Mouse (Mus musculus) liver (tissue): ENCODE data around the gene Bscl2.
"Not testable (repeated sequence)": the region's sequence is repeated elsewhere in the genome, so short reads cannot be mapped to it uniquely, and the experiment has no call there.

ENCODE experiments used
- DNase-seq: peaks from one replicate; pipeline ENCODE4 v3.0.0-alpha.2; 2020; ENCODE audit warnings: mixed read lengths

The Bscl2 gene

GRCm38 (mm10) chr19:8831262-8831661 is 6.0 kb upstream of the Bscl2 start:
- DNase-seq, result no peak

GRCm38 (mm10) chr19:8832971-8833370 is 4.3 kb upstream of the Bscl2 start:
- no peak for DNase-seq

DNA sequence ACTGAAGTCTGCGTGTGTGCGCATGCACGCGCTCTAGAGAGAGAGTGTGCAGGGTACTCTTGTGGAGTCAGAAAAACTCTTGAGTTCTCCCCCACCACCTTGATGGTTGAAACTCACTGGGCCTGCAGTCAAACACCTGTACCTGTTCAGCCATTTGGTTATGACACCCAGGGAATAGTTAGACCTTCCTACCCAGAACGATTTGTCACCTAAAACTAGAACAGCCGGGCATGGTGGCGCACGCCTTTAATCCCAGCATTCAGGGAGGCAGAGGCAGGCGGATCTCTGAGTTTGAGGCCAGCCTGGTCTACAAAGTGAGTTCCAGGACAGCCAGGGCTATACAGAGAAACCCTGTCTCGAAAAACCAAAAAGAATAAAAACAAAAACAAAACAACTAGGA is 940 bp upstream of the Bscl2 start:
- not testable (repeated sequence) for DNase-seq

DNA sequence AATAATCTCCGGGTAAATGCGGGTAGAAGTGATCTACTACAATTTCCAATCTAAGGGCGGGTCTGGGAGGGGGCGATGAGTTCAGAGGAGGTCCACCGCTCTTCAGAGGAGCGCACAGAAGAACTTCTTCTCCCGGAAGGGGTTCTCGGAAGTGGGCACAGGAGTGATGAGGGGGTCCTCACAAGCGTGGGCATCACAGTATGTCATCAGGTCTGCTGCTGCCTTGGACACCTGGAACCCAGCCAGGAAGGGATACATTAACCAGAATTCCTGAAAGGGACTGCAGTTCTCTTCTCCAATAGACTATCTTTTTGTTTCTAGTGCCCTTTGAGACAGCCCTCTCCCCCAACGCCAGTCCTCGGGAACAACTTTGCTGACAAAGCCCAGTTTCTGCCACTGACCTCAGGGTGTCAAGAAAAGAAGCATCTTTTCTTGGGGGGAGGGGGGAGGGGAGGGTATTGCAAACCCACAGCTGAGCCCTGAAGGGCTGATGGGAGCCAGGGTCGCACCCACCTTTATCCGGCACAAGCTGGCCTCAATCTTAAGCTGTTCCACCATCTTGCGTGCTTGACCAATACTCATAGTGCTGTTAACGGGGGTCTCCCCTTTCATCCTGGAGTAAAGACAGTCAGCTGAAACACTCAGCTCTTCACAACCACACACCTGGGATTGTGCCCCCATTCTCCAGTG is 919 bp downstream of the Bscl2 start:
- peak; percentile 17 for DNase-seq

DNA sequence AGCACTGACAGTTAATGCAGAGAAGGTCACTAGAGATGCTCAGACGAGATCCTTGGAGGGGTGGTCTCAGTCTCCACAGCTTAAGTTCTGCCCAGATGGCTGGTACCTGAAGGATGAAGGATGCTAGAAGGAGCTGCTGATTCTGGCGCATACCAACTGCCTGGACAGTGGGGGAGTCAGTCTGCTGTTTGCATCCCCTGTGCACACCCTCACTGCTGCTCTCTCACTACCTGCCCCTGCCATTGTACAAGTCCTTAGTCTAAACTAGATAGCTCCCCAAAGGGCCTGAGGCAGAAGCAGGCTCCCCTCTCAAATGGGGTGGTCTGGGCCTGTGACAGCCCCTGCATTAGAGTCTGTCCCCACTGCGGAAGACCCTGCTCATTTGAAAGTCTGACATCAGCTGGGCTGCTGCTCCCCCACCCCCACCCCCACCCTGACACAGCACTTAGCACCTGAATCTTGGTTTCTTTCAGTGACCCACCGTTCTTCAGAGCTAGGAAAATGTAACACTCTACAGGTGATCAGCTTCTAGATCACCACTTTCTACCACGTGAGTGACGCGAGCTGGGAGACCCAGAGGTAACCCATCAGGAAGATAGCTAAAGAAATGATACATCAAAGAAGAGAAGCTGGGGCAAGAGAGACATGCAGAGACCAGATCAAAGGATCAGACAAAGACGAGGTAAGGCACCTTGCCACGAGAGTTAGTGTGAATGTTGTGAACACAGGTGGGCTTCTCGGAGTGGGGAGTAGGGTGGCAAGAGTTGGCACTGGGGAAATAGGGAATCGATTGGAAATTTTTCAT is 2.0 kb downstream of the Bscl2 start, which contains the start of gene Gng3:
Gene Gng3 (minus strand): TSS at position 92 of the 805 bp plus-strand sequence.
- DNase-seq, result no peak

DNA sequence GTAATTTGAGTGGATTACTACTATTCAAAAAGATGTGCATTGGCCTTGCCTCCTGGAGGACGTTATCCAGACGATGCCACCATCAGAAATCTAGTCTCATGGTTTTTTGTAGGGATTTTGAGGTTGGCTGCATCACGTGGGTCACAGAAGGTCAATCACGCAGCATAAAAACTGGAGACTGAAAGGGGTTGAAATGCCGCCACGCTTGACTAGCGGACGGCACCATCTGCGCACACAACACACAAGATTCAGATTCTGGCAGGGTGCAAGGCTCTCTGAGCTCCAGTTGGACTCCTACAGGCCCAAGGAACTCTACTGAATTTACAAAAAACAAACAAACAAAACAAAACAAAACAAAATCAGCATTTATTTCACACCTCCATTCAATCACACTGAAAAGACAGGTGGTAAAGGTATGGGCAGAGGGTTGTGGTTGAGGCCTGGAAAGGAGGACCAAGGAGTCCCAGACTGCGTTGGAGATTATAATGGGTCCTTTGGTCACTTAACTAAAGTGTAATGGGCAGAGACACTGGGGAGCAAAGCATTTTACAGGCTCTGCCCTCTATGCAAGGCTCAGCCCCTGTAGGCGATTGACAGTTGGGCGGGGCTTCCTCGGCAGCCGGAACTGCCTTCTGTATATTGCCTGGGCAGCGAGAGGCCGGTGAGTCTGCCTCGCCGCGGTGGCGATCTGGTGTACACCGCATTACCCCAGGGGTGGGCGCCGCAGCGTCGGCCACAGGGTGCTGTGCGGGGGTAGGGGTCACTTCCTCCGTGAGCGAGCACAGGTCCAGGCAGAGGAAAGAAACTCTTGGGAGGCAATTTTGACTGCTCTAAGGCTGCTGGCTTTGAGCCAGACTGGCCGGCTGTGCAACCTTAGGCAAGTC is 2.9 kb downstream of the Bscl2 start:
- DNase-seq, result peak; percentile 88

DNA sequence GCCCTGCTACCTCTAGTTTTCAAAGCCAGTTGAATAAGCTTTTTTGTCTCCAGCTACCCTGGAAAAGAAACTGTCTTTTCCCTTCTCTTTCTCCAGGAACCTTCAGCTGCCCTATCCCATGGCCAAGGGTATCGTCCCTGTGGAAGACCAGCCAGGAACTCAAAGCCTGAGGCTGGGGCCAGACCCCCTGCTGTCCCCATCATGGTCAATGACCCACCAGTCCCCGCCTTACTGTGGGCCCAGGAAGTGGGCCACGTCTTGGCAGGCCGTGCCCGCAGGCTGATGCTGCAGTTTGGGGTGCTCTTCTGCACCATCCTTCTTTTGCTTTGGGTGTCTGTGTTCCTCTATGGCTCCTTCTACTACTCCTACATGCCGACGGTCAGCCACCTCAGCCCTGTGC is 3.7 kb downstream of the Bscl2 start:
- no peak for DNase-seq

DNA sequence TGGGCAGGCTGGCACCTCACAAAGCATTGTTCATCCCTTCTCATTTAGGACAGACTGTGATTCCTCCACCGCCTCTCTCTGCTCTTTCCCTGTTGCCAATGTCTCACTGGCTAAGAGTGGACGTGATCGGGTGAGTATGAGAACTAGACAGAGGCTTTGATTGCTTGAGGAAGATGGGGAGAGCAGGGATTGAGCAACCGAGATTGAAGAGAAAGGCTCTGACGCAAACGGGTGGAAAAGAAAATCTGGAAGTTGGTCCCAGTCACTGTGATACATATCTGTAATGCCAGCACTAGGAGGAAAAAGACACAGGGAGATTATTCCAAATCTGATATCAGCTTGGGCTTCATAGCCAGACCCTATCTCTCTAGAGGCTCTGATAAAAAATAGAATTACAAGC is 5.7 kb downstream of the Bscl2 start:
- no peak for DNase-seq

- peak; percentile 79 for DNase-seq
Measured at GRCm38 (mm10) chr19:8844371-8845129, 7.3 kb downstream of the Bscl2 start.

DNA sequence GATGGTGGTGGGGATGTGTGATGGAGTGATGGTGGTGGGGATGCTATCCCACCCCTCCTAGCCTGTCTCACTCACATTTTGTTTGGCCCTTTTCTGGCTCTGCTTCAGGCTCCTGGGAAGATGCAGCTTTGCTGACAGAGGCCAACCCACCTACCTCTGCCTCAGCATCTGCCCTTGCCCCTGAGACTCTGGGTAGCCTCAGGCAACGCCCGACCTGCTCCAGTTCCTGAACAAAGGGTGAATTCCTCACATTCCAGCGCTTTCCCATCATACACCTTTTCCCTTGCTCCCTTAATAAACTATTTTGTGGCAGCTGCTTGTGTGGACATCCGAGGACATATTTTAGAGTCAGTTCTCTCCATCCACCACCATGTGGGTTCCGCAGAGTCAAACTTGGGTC is 11.1 kb downstream of the Bscl2 start:
- DNase-seq, result no peak

- no peak for DNase-seq
Measured at GRCm38 (mm10) chr19:8850402-8850901, 13.2 kb downstream of the Bscl2 start, which contains the start of gene Lrrn4cl. Gene Lrrn4cl (plus strand): TSS chr19:8850768.

DNA sequence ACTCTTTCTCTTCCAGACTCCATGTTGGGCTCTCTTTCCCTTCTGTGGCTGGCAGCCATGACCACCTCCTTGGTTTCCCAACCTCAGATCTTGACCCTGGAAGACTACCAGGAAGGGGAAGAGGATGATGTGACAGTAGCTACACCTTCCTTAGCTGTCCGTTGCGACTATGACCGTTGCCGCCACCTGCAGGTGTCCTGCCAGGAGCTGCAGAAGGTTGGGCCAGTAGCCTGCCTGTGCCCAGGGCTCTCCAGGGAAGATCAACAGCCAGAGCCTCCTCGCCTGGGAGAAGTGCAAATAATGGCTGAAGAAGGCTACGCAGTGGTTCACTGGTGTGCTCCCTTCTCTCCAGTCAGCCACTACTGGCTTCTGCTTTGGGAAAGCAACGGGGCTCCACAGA is 14.4 kb downstream of the Bscl2 start:
- peak; percentile 30 for DNase-seq

DNA sequence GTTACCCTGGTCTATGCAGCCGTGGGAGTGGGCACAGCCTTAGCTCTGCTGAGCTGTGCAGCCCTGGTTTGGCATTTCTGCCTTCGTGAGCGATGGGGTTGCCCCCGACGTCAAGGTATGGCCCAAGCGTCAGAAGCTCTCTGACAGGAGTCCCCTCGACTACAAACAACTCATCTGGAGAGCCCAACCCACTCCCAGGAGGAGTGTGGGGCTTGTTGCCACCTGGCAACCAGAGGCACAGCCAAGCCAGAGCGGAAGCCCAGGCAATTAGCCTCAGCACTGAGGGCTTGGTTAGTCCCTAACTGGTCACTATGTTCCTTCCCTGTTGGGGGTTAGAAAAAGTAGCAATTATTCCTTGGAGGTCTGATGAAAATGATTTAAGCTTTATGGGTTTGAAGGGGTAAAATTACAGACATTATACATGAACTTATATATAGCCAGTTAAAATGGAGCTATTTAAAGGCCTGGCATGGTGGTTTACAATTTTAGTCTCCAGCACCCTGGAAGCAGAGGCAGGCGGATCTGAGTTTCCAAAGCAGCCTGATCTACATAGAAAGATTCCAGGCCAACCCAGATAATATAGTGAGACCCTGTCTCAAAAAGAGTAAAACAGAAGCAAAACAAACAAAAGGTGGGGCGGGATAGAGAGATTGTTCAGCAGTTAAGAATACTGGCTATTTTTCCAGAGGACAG is 15.1 kb downstream of the Bscl2 start:
- DNase-seq, result no peak

- DNase-seq, result no peak
Measured at GRCm38 (mm10) chr19:8853117-8853516, 15.8 kb downstream of the Bscl2 start.

DNA sequence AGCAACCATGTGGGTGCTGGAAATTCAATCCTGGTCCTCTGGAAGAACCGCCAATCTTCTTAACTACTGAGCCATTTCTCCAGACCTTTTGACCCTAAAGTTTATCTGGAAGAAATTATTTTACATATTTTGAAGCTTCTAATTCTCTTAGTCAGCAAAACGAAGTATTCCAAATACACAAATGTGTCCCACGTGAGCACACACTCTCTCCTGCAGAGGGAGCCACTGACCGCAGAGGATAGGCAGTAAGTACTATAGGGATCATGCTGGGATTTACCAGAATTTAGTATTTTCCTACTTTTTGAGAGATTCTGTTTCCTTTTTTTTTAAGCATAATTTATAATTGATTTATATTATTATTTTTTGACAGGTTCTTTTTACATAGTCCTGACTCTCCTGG is 20.4 kb downstream of the Bscl2 start:
- DNase-seq, result peak; percentile 69

DNA sequence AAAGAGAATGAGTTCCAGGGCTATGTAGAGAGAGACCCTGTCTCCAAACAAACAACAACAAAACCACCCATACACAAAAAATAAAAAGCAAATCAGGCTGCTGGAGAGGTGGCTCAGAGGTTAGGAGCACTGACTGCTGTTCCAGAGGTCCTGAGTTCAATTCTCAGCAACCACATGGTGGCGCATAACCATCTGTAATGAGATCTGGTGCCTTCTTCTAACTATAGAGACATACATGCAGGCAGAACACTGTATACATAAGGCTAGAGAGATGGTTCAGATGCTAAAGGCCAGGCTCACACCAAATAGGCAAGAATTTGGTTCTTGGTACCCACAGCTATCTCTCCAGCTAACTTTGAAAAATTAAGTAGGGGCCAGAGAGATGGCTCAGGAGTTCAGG is 21.8 kb downstream of the Bscl2 start:
- peak; percentile 46 for DNase-seq

DNA sequence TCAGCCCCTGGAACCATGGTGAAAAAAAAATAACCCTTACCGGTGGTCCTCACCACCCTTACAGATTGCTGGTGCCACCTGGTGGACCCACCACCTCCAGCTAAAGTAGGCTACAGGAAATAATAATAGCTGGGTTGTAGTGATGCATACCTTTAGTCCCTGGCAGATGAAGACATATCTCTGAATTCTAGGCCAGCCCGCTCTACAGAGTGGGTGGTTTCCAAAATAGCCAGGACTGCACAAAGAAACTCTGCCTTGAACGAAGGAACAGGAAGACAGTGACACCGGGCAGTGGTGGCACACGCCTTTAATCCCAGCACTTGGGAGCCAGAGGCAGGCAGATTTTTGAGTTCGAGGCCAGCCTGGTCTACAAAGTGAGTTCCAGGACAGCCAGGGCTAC is 27.0 kb downstream of the Bscl2 start:
- DNase-seq, result no peak

DNA sequence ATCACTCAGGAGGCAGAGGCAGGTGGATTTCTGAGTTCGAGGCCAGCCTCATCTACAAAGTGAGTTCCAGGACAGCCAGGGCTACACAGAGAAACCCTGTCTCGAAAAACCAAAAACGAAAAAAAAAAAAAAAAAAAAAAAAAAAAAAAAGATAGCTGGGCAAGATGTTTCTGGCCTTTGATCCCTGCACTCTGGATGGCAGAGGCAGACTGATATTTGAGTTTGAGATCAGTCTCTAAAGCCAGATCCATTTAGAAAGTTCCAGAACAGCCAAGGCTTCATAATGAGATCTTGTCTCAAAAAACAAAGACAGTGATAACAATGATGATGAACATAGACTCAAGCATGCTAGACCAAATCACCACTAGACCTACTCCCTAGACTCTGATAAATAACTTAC is 33.1 kb downstream of the Bscl2 start:
- not testable (repeated sequence) for DNase-seq

DNA sequence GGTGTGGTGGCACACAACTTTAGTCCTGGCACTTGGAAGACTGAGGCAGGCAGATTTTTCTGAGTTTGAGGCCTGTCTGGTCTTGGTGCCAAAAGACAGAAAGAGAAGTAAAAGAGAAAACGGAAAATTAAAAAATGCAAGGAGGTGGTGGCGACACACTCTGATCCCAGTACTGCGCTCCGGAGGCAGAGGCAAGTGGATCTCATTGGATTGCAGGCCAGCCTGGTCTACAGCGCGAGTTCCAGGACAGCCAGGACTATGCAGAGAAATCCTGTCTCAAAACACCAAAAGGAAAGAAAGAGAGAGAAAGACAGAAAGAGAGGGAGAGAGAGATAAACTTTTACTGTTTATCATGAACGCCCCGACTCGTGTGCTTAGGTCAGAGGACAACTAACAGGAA is 33.6 kb downstream of the Bscl2 start:
- DNase-seq, result no peak

- peak; percentile 96 for DNase-seq
Measured at GRCm38 (mm10) chr19:8871267-8872186, 34.3 kb downstream of the Bscl2 start, which contains the start of gene Ubxn1. Gene Ubxn1 (plus strand): TSS chr19:8871496.
